Mouse (Mus musculus): ENCODE measurements around the gene Gorasp1. TPM values are rescaled to one million over a fixed set of nuclear protein-coding genes. Genes with fewer than 3 reads are reported as not detected.

Gene Gorasp1
- polyA plus RNA-seq, 1 experiment from 2014 or later: 23.3 TPM

DNA sequence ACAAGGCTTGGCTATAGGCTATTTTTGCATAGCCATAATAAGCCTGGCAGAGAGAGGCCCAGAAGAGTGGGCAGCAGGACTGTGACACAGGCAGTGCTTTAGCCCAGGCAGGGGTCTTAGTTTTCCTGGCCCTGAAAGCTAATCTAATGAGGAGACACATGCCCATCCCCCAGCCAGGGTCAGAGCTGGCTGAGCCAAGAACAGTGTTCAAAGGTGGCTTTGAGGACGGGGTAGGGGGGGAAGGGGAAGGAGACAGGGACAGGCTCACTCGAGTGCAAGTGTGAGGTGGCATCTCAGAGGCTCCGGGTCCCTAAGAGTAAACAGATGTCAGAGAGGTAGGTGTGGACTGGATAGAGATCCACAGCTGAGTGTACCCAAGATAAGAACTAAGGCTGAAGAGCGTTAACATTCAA lies 43.4 kb upstream of the Gorasp1 start:
- no peak overlapping the region for H3K27ac ChIP-seq (ENCODE audit: low read depth, low read length)
- 5% methylated on average over 4 of the region's 4 CpGs for WGBS
- no peak overlapping the region; the same call in 1 of the 2 replicates for H3K4me2 ChIP-seq (ENCODE audit: low read depth, low read length)
- ATAC-seq (ENCODE audit: low read depth): no peak
- H3K4me3 ChIP-seq (ENCODE audit: low read depth, low read length): no peak overlapping the region
- H3K9me3 ChIP-seq (ENCODE audit: control insufficient read depth, low read length): no peaks in the 10 kb centered on the region
- peaks cover 9% of the 10 kb centered on the region for H3K27me3 ChIP-seq (ENCODE audit: control insufficient read depth, insufficient read depth, low read length)
- H3K9ac ChIP-seq (replicated peaks; ENCODE audit: low read depth, low read length): no peak overlapping the region
- H3K4me1 ChIP-seq (ENCODE audit: control insufficient read depth, insufficient read depth, low read length): peaks cover 24% of the 10 kb centered on the region
- no peaks in the 10 kb centered on the region for H3K36me3 ChIP-seq (ENCODE audit: control insufficient read depth, insufficient read depth, low read length)

DNA sequence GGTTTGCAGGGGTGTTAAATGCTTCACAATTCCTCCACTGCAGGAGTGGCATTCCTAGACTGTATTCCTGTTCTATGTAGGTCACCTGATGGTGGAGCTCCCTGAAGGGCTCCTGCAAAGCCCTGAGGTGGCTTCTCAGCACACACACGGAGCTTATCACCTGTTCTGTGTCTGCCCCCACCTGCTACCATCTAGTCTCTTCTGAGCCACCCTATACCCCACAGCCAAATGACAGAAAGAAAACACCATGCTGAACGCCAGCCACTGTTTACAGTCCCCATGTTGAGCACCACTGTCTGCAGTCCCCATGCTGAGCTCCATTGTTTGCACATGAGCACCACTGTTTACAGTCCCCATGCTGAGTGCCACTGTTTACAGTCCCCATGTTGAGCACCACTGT lies 42.4 kb upstream of the Gorasp1 start:
- H3K4me3 ChIP-seq (ENCODE audit: low read depth, low read length): no peak overlapping the region
- no peaks in the 10 kb centered on the region for H3K36me3 ChIP-seq (ENCODE audit: control insufficient read depth, insufficient read depth, low read length)
- peaks cover 9% of the 10 kb centered on the region for H3K27me3 ChIP-seq (ENCODE audit: control insufficient read depth, insufficient read depth, low read length)
- peaks cover 24% of the 10 kb centered on the region for H3K4me1 ChIP-seq (ENCODE audit: control insufficient read depth, insufficient read depth, low read length)
- no peak for ATAC-seq (ENCODE audit: low read depth)
- H3K9ac ChIP-seq (replicated peaks; ENCODE audit: low read depth, low read length): no peak overlapping the region
- 65% methylated on average over 2 of the region's 2 CpGs for WGBS
- H3K27ac ChIP-seq (ENCODE audit: low read depth, low read length): no peak overlapping the region
- no peak overlapping the region for H3K4me2 ChIP-seq (ENCODE audit: low read depth, low read length)
- H3K9me3 ChIP-seq (ENCODE audit: control insufficient read depth, low read length): no peaks in the 10 kb centered on the region

DNA sequence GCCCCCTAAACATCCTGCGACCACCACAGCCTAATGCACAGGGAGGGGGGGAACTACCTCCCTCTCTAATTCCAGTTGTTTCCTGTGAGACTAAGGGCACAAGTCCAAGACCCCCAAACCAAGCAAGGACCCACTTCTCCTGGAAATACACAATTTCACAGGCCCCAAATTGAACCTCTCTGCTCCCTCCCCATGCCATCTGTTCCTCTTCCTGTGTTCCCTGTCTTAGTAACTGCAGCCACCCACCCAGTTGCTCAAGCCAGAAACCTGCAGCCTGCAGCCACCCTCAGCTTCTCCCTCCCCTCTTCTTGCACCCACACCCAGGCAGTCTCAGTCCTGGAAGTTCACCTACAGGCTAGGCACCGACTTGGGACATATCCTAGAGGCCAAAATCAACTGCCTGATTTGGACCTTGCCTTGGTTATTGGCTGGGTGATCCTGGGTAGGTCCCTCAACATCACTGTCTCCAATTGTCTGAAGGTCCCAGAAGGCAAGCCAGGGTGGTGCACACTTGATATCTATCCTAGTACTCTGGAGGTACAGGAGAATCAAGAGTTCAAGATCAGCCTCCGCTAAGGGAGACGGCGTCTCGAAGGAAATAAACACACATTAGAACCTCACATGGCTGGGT lies 41.6 kb upstream of the Gorasp1 start:
- no peak overlapping the region for H3K9ac ChIP-seq (replicated peaks; ENCODE audit: low read depth, low read length)
- peaks cover 9% of the 10 kb centered on the region for H3K27me3 ChIP-seq (ENCODE audit: control insufficient read depth, insufficient read depth, low read length)
- H3K4me1 ChIP-seq (ENCODE audit: control insufficient read depth, insufficient read depth, low read length): peaks cover 24% of the 10 kb centered on the region
- ATAC-seq (ENCODE audit: low read depth): no peak
- H3K4me2 ChIP-seq (ENCODE audit: low read depth, low read length): no peak overlapping the region
- H3K9me3 ChIP-seq (ENCODE audit: control insufficient read depth, low read length): no peaks in the 10 kb centered on the region
- H3K36me3 ChIP-seq (ENCODE audit: control insufficient read depth, insufficient read depth, low read length): no peaks in the 10 kb centered on the region
- H3K27ac ChIP-seq (ENCODE audit: low read depth, low read length): no peak overlapping the region
- H3K4me3 ChIP-seq (ENCODE audit: low read depth, low read length): no peak overlapping the region
- 85% methylated on average over 6 of the region's 6 CpGs for WGBS

DNA sequence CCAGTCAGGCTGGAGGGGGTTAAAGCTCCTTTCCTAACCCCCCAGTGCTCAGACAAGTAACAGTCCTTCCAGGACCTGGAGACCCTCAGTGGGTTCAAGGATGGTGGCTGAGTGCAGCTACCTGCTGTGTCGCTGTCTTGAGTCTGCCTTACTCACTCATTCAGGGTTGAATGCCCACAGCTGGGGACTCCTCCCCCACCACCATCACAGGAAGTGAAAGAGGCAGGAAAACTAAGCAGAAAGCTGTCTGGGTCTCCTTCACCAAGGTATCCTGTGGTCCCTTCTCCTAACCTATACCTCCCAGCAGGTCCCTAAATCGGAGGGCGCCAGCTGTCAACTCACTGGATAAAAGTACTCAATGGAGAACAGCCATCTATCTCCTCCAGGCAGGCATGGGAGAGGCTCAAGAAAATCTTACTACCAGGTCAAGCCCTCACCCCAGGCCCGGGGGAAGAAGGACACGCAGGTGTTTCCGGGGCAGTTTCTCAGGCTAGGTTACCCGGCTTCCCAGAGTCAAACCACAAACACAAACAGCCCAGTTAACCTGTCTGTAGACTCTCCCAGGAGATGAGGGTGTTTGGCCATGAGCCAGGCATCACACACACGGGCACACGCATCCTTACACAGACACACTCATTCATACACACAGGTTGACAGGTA lies 40.9 kb upstream of the Gorasp1 start:
- H3K36me3 ChIP-seq (ENCODE audit: control insufficient read depth, insufficient read depth, low read length): no peaks in the 10 kb centered on the region
- H3K9me3 ChIP-seq (ENCODE audit: control insufficient read depth, low read length): no peaks in the 10 kb centered on the region
- 57% methylated on average over 9 of the region's 9 CpGs for WGBS
- H3K9ac ChIP-seq (replicated peaks; ENCODE audit: low read depth, low read length): no peak overlapping the region
- ATAC-seq (ENCODE audit: low read depth): no peak
- H3K27me3 ChIP-seq (ENCODE audit: control insufficient read depth, insufficient read depth, low read length): peaks cover 5% of the 10 kb centered on the region
- H3K27ac ChIP-seq (ENCODE audit: low read depth, low read length): no peak overlapping the region
- H3K4me2 ChIP-seq (ENCODE audit: low read depth, low read length): no peak overlapping the region
- no peak overlapping the region for H3K4me3 ChIP-seq (ENCODE audit: low read depth, low read length)
- H3K4me1 ChIP-seq (ENCODE audit: control insufficient read depth, insufficient read depth, low read length): peaks cover 24% of the 10 kb centered on the region

DNA sequence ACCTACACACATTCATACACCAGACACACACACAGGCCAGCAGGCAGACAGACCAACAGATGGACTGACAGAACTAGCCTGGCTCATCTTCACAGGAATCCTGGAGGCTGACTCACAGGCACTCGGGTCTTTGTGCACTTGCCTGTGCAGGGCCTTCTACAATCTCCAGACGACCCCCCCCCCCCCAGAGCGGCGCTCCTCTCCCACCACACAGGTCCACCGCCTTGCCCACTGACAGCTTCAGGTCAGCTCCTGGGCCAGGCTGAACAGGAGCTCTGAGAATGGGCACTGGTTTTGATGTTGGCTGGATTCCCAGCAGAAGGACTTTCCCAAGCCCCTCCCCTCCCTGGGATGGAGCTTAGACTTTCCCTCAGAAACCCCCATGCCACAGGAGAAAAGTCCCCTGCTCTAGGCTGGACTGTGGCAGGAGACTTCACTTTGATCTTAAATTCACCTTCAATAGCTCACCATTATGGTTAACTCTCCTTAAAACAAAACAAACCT lies 40.2 kb upstream of the Gorasp1 start:
- ATAC-seq (ENCODE audit: low read depth): no peak
- H3K27ac ChIP-seq (ENCODE audit: low read depth, low read length): no peak overlapping the region
- no peak overlapping the region for H3K4me3 ChIP-seq (ENCODE audit: low read depth, low read length)
- H3K9ac ChIP-seq (replicated peaks; ENCODE audit: low read depth, low read length): no peak overlapping the region
- H3K4me1 ChIP-seq (ENCODE audit: control insufficient read depth, insufficient read depth, low read length): peaks cover 17% of the 10 kb centered on the region
- no peak overlapping the region for H3K4me2 ChIP-seq (ENCODE audit: low read depth, low read length)
- no peaks in the 10 kb centered on the region for H3K9me3 ChIP-seq (ENCODE audit: control insufficient read depth, low read length)
- WGBS: 40% methylated on average over 4 of the region's 5 CpGs
- no peaks in the 10 kb centered on the region for H3K27me3 ChIP-seq (ENCODE audit: control insufficient read depth, insufficient read depth, low read length)
- H3K36me3 ChIP-seq (ENCODE audit: control insufficient read depth, insufficient read depth, low read length): no peaks in the 10 kb centered on the region

DNA sequence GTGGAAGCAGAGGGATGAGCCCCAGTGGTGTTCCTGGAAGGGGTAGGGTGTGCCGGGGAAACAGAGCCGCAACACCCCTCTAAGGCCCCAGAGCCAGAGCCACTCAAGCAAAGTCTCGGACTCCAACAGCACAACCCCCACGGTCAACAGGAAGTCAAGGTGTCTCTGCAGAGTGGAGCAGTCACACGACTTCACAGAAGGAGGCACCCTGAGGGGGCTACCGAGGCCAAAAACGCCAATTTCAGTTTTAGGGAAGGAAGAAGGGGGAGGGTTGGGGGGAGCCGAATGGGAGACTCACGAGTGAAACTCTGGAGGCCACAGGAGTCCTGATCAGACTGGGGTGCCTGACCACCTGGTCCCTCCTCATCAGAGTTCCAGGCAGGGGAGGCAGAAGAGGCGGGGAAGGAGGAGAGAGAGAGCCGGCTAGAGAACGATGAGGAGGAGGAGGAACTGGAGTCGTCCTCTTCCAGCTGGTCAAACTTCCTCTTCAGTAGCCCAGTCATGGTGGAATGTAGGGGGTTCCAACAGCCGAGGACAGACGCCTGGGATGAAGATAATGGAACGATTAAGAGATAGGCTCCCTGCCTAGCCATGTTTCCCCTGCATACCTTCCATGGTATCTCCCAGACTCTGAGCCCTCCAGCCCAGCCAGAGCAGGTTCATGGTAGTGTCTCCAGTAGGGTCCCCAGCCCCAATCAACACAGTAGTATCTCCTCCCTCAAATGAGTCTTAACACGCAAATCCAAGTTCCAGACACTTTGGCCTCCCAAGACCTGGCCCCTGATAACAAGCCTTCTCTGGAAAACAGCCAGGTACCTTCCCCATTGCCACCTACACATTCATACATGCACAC lies 39.6 kb upstream of the Gorasp1 start:
- 66% methylated on average over 17 of the region's 17 CpGs for WGBS

DNA sequence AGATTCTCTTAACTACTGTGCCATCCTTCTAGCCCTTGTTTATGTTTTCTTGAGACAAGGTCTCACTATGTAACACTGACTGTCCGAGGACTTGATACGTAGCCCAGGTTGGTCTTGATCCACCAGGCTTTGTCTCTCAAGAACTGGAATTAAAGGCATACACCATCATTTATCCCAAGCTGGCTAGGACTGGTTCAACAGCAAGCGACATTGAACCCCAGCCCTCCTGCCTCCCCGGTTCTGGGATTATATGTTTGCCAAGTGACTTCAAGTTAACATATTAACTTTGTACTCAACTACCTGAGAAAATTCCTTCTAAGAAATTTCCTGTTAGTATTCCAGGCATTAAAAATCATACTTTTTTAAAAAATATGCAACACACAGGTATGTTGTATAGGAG lies 37.9 kb upstream of the Gorasp1 start:
- no peak for ATAC-seq (ENCODE audit: low read depth)
- H3K4me2 ChIP-seq (ENCODE audit: low read depth, low read length): no peak overlapping the region
- H3K9me3 ChIP-seq (ENCODE audit: control insufficient read depth, low read length): no peaks in the 10 kb centered on the region
- H3K36me3 ChIP-seq (ENCODE audit: control insufficient read depth, insufficient read depth, low read length): no peaks in the 10 kb centered on the region
- H3K9ac ChIP-seq (replicated peaks; ENCODE audit: low read depth, low read length): no peak overlapping the region
- WGBS: 95% methylated on average over 4 of the region's 4 CpGs
- H3K27me3 ChIP-seq (ENCODE audit: control insufficient read depth, insufficient read depth, low read length): no peaks in the 10 kb centered on the region
- no peak overlapping the region for H3K4me3 ChIP-seq (ENCODE audit: low read depth, low read length)
- no peak overlapping the region for H3K27ac ChIP-seq (ENCODE audit: low read depth, low read length)
- peaks cover 8% of the 10 kb centered on the region for H3K4me1 ChIP-seq (ENCODE audit: control insufficient read depth, insufficient read depth, low read length)

More for the DNA sequence above, 39.6 kb upstream of the Gorasp1 start:
- Histone ChIP-seq H3K9me3 (ENCODE audit: control insufficient read depth, low read length) (no peaks in the 10 kb centered on the region), H3K4me2 (ENCODE audit: low read depth, low read length) (no peak overlapping the region), H3K27ac (ENCODE audit: low read depth, low read length) (no peak overlapping the region), H3K9ac (replicated peaks; ENCODE audit: low read depth, low read length) (no peak overlapping the region), H3K36me3 (ENCODE audit: control insufficient read depth, insufficient read depth, low read length) (no peaks in the 10 kb centered on the region), H3K4me1 (ENCODE audit: control insufficient read depth, insufficient read depth, low read length) (peaks cover 14% of the 10 kb centered on the region), H3K4me3 (ENCODE audit: low read depth, low read length) (no peak overlapping the region), H3K27me3 (ENCODE audit: control insufficient read depth, insufficient read depth, low read length) (no peaks in the 10 kb centered on the region)
- ATAC-seq (ENCODE audit: low read depth): no peak

DNA sequence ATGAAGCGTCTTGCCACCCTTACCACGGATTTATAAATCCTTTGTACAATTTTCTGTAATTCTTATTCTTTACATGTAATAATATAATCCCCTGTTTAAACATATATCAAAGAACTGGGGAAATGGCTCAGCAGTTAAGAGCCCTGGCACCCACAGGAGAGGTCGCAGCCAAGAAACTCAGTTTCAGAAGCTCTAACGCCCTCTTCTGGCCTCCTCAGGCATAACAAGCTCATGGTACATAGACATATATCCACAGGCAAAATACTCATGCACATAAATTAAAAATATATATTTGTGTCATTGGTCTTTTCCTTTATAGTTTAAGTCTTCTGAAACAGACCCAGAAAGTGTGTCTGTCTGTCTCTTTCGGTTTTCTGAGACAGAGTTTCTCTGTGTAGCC lies 37.2 kb upstream of the Gorasp1 start:
- 87% methylated on average over 5 of the region's 5 CpGs for WGBS

More for the DNA sequence above, 37.2 kb upstream of the Gorasp1 start:
- H3K27me3 ChIP-seq (ENCODE audit: control insufficient read depth, insufficient read depth, low read length): no peaks in the 10 kb centered on the region
- H3K4me1 ChIP-seq (ENCODE audit: control insufficient read depth, insufficient read depth, low read length): peaks cover 9% of the 10 kb centered on the region
- no peak overlapping the region for H3K4me2 ChIP-seq (ENCODE audit: low read depth, low read length)
- no peaks in the 10 kb centered on the region for H3K36me3 ChIP-seq (ENCODE audit: control insufficient read depth, insufficient read depth, low read length)
- no peak for ATAC-seq (ENCODE audit: low read depth)
- no peak overlapping the region for H3K27ac ChIP-seq (ENCODE audit: low read depth, low read length)
- no peak overlapping the region for H3K4me3 ChIP-seq (ENCODE audit: low read depth, low read length)
- H3K9me3 ChIP-seq (ENCODE audit: control insufficient read depth, low read length): no peaks in the 10 kb centered on the region
- H3K9ac ChIP-seq (replicated peaks; ENCODE audit: low read depth, low read length): no peak overlapping the region

Data from neural tube, embryonic 14.5 days (tissue).